Mouse (Mus musculus): ENCODE results near the gene Tmem189.
"Not testable (repeated sequence)": the region's sequence is repeated elsewhere in the genome, so short reads cannot be mapped to it uniquely, and the experiment has no call there.

Tmem189 gene

GRCm38 (mm10) chr2:167617034-167617433, 72.6 kb downstream of the Tmem189 start:
- DNase-seq: no peak

GRCm38 (mm10) chr2:167613335-167613734, 76.3 kb downstream of the Tmem189 start:
- not testable (repeated sequence) for DNase-seq

GRCm38 (mm10) chr2:167612122-167612521, 77.5 kb downstream of the Tmem189 start:
- no peak for DNase-seq

GRCm38 (mm10) chr2:167611287-167611686, 78.3 kb downstream of the Tmem189 start:
- no peak for DNase-seq

GRCm38 (mm10) chr2:167606745-167607123, 82.9 kb downstream of the Tmem189 start:
- DNase-seq: no peak

GRCm38 (mm10) chr2:167605817-167606744, 83.5 kb downstream of the Tmem189 start:
- no peak for DNase-seq

GRCm38 (mm10) chr2:167605178-167605794, 84.3 kb downstream of the Tmem189 start:
- DNase-seq: peak; percentile 85

GRCm38 (mm10) chr2:167602978-167603377, 86.6 kb downstream of the Tmem189 start:
- DNase-seq: no peak

GRCm38 (mm10) chr2:167602364-167602763, 87.3 kb downstream of the Tmem189 start:
- no peak for DNase-seq

GRCm38 (mm10) chr2:167600481-167600995, 89.1 kb downstream of the Tmem189 start:
- no peak for DNase-seq

- no peak for DNase-seq
These were observed 89.7 kb downstream of the Tmem189 start for GRCm38 (mm10) chr2:167599917-167600316.

- no peak for DNase-seq
These were observed 90.4 kb downstream of the Tmem189 start for GRCm38 (mm10) chr2:167599195-167599594.

GRCm38 (mm10) chr2:167597492-167598186, 92.0 kb downstream of the Tmem189 start:
- DNase-seq: no peak

GRCm38 (mm10) chr2:167596726-167597491, 92.7 kb downstream of the Tmem189 start:
- no peak for DNase-seq

GRCm38 (mm10) chr2:167596262-167596661, 93.4 kb downstream of the Tmem189 start:
- DNase-seq: no peak

- DNase-seq: no peak
These were observed 93.9 kb downstream of the Tmem189 start for GRCm38 (mm10) chr2:167595761-167596171.

GRCm38 (mm10) chr2:167594444-167594934, 95.1 kb downstream of the Tmem189 start:
- peak; percentile 83 for DNase-seq

- DNase-seq: no peak
These were observed 95.9 kb downstream of the Tmem189 start for GRCm38 (mm10) chr2:167593551-167594250.
